Mouse (Mus musculus): Measurements from ENCODE around the gene Zbtb20. TPM values are rescaled to one million over a fixed set of nuclear protein-coding genes. Genes with fewer than 3 reads are reported as not detected.

The Zbtb20 gene
- total and polyA plus RNA-seq, 2 experiments from 2014 or later: 25.2 to 38.0 TPM

GRCm38 (mm10) chr16:43172139-43172538 is 296.5 kb downstream of the Zbtb20 start:
- TF ChIP-seq CTCF (IDR thresholded peaks at IDR 0.05): no peak
- H3K4me3 ChIP-seq (ENCODE audit: low read depth, low read length): no peak overlapping the region
- H3K27ac ChIP-seq (ENCODE audit: low read depth, low read length): no peak overlapping the region
- no peaks in the 10 kb centered on the region for H3K4me1 ChIP-seq (ENCODE audit: insufficient read depth, low read length)
- H3K36me3 ChIP-seq (ENCODE audit: insufficient read depth, low read length): no peaks in the 10 kb centered on the region
- WGBS: 28% methylated on average over 2 of the region's 2 CpGs
- H3K9ac ChIP-seq (replicated peaks; ENCODE audit: low read length, poor library complexity, severe bottlenecking): no peak overlapping the region
- H3K9me3 ChIP-seq (ENCODE audit: low read length): no peaks in the 10 kb centered on the region
- ATAC-seq (ENCODE audit: low FRiP score): no peak
- no peak overlapping the region for H3K4me2 ChIP-seq (ENCODE audit: low read depth, low read length, poor library complexity, severe bottlenecking)
- no peaks in the 10 kb centered on the region for H3K27me3 ChIP-seq (ENCODE audit: insufficient read depth, low read length)
- peak; percentile 27 for DNase-seq (ENCODE audit: low spot score)

- H3K4me2 ChIP-seq (ENCODE audit: low read depth, low read length, poor library complexity, severe bottlenecking): no peak overlapping the region
- ATAC-seq (ENCODE audit: low FRiP score) (no peak), DNase-seq (ENCODE audit: low spot score) (no peak)
- no peak overlapping the region for H3K9ac ChIP-seq (replicated peaks; ENCODE audit: low read length, poor library complexity, severe bottlenecking)
- H3K27ac ChIP-seq (ENCODE audit: low read depth, low read length): no peak overlapping the region
- H3K4me3 ChIP-seq (ENCODE audit: low read depth, low read length): no peak overlapping the region
- H3K36me3 ChIP-seq (ENCODE audit: insufficient read depth, low read length): no peaks in the 10 kb centered on the region
- no peaks in the 10 kb centered on the region for H3K4me1 ChIP-seq (ENCODE audit: insufficient read depth, low read length)
- no peaks in the 10 kb centered on the region for H3K27me3 ChIP-seq (ENCODE audit: insufficient read depth, low read length)
- WGBS: 27% methylated on average over 1 of the region's 1 CpGs
- TF ChIP-seq CTCF (IDR thresholded peaks at IDR 0.05): no peak
- H3K9me3 ChIP-seq (ENCODE audit: low read length): no peaks in the 10 kb centered on the region
Measured at GRCm38 (mm10) chr16:43172912-43173311, 297.2 kb downstream of the Zbtb20 start.

DNA sequence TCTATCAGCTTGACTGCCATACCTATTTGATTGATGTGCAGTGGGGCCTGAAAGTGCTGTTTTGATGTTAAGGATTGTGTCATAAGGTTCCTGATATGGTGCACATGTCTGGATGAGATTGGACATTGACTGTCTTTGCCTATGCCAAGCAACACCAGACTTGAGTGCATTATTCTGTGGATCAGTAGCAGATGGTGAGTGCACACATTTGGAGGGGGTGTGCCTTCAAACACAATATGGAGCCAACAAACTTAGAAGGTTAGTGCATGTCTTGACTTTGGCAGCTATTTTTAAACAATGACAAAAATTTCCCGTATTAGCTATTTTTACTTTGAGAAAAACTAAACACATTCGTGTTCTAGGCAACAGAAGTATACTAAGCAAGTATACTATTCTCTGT is 299.1 kb downstream of the Zbtb20 start:
- ATAC-seq (ENCODE audit: low FRiP score) (no peak), DNase-seq (ENCODE audit: low spot score) (no peak)
- Histone ChIP-seq H3K27ac (ENCODE audit: low read depth, low read length) (no peak overlapping the region), H3K9me3 (ENCODE audit: low read length) (no peaks in the 10 kb centered on the region), H3K36me3 (ENCODE audit: insufficient read depth, low read length) (no peaks in the 10 kb centered on the region), H3K4me3 (ENCODE audit: low read depth, low read length) (no peak overlapping the region), H3K27me3 (ENCODE audit: insufficient read depth, low read length) (no peaks in the 10 kb centered on the region), H3K4me1 (ENCODE audit: insufficient read depth, low read length) (no peaks in the 10 kb centered on the region), H3K4me2 (ENCODE audit: low read depth, low read length, poor library complexity, severe bottlenecking) (no peak overlapping the region), H3K9ac (replicated peaks; ENCODE audit: low read length, poor library complexity, severe bottlenecking) (no peak overlapping the region)
- WGBS: 95% methylated on average over 2 of the region's 2 CpGs
- TF ChIP-seq CTCF (IDR thresholded peaks at IDR 0.05): no peak

DNA sequence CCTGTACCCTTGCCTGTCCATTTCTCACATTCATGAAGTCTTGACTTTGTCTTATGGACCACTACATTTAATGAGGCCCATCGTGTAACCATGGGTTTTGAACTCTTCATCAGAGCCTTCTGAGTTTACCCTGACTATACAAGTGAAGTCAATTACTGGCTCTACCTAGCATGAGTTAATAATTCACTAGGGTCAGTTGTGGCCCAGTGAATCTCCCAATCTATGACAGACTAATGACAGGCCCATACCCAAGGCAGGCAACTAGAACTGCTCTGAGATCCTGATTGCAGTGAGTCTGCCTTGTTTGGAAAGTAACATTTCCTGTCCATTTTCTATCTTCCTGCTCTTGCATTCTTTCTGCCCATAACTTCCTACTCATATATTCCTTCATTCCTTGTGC is 305.4 kb downstream of the Zbtb20 start:
- no peak for DNase-seq (ENCODE audit: low spot score)
- Histone ChIP-seq H3K4me1 (ENCODE audit: insufficient read depth, low read length) (no peaks in the 10 kb centered on the region), H3K9me3 (ENCODE audit: low read length) (no peaks in the 10 kb centered on the region), H3K27ac (ENCODE audit: low read depth, low read length) (no peak overlapping the region), H3K36me3 (ENCODE audit: insufficient read depth, low read length) (no peaks in the 10 kb centered on the region), H3K9ac (replicated peaks; ENCODE audit: low read length, poor library complexity, severe bottlenecking) (no peak overlapping the region), H3K4me2 (ENCODE audit: low read depth, low read length, poor library complexity, severe bottlenecking) (no peak overlapping the region), H3K4me3 (ENCODE audit: low read depth, low read length) (no peak overlapping the region), H3K27me3 (ENCODE audit: insufficient read depth, low read length) (no peaks in the 10 kb centered on the region)
- TF ChIP-seq CTCF (IDR thresholded peaks at IDR 0.05): no peak
- 98% methylated on average over 1 of the region's 1 CpGs for WGBS
- no peak for ATAC-seq (ENCODE audit: low FRiP score)

DNA sequence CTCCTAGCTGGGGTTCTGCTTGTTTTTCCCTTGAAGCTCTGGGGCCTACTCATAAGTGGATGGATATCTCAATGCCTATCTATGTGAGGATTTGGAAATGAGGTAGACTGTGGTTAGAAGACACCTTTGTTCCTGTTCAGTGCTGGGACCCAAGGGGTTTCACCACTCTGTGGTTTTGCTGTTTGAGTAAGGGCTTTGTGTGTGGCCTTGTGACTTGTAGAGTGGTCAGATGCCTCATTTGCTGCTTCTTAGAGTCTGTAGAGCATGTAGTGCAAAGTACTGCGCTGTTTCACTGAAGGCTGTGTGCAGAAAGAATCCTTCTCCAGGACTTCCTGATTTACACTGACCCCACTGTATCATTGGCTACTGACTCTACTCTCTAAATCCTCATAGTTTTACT is 314.7 kb downstream of the Zbtb20 start:
- ATAC-seq (ENCODE audit: low FRiP score): no peak
- no peak for DNase-seq (ENCODE audit: low spot score)
- Histone ChIP-seq H3K4me3 (ENCODE audit: low read depth, low read length) (no peak overlapping the region), H3K9ac (replicated peaks; ENCODE audit: low read length, poor library complexity, severe bottlenecking) (no peak overlapping the region), H3K36me3 (ENCODE audit: insufficient read depth, low read length) (no peaks in the 10 kb centered on the region), H3K9me3 (ENCODE audit: low read length) (no peaks in the 10 kb centered on the region), H3K4me1 (ENCODE audit: insufficient read depth, low read length) (0 out of 2 replicates have a peak, but pooled peaks cover 3% of the 10 kb centered on the region), H3K27me3 (ENCODE audit: insufficient read depth, low read length) (no peaks in the 10 kb centered on the region), H3K27ac (ENCODE audit: low read depth, low read length) (no peak overlapping the region), H3K4me2 (ENCODE audit: low read depth, low read length, poor library complexity, severe bottlenecking) (no peak overlapping the region)
- 96% methylated on average over 1 of the region's 1 CpGs for WGBS
- TF ChIP-seq CTCF (IDR thresholded peaks at IDR 0.05): no peak

DNA sequence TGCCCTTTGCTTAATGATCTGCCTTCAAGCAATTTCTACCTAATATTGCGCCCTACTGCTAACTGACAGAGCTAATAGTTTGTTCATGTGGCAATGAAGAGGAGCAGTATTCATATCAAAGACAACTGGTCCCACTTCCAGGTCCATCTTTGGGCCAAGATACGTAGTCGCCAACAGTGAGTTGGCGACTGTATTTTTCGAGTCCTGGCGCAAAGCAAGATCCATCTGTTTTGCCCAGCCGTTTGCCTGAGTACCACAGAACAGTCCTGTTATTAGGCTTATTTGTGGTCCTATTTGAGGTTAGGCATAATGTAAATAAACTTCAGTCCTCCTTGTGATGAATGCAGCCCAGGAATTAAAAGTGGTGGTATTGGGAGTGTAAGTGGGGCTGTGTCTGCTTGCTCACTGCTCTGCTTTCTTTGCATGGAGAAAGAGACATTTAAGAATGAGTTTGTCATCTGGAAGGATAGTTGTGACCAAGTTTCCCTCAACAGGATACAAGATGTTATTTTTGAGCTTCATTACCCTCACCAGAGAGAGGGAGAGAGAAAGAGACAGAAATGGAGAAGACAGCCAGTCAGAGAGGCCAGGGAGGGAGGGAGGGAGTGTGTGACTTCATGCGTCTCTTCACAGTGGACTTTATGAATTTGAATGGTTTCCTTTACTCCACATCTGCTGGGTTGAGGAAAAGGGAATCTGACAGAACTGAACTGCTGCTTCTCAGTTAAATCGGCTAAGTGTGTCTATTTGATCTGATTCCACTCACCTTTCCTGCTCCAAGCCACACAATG is 315.6 kb downstream of the Zbtb20 start:
- H3K27ac ChIP-seq (ENCODE audit: low read depth, low read length): no peak overlapping the region
- no peaks in the 10 kb centered on the region for H3K27me3 ChIP-seq (ENCODE audit: insufficient read depth, low read length)
- no peaks in the 10 kb centered on the region for H3K9me3 ChIP-seq (ENCODE audit: low read length)
- WGBS: 86% methylated on average over 9 of the region's 9 CpGs
- no peak for ATAC-seq (ENCODE audit: low FRiP score)
- TF ChIP-seq CTCF (IDR thresholded peaks at IDR 0.05): no peak
- no peak overlapping the region for H3K4me3 ChIP-seq (ENCODE audit: low read depth, low read length)
- H3K4me2 ChIP-seq (ENCODE audit: low read depth, low read length, poor library complexity, severe bottlenecking): no peak overlapping the region
- H3K9ac ChIP-seq (replicated peaks; ENCODE audit: low read length, poor library complexity, severe bottlenecking): no peak overlapping the region
- DNase-seq (ENCODE audit: low spot score): no peak
- 0 out of 2 replicates have a peak, but pooled peaks cover 3% of the 10 kb centered on the region for H3K4me1 ChIP-seq (ENCODE audit: insufficient read depth, low read length)
- no peaks in the 10 kb centered on the region for H3K36me3 ChIP-seq (ENCODE audit: insufficient read depth, low read length)
